8 mouse cellular contexts compared by ENCODE assay signal in the genomic region with DNA sequence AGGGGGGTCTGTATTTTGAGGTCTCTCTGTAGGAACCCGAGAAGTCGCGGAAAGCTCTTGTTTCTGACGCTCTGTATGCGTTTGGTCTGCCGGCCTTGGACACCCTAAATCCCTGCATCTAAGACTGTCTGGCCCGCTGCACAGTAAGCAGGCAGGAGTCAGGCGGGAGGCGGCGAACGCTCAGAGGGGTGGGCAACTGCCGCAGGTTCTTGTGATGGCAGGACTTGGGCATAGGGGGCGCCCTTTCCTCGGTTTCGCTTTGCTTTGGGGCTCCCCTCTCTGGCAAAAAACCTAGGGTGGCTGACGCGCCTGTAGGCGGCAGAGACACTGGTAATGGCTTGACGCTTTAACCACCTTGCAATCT. TPM values are rescaled to one million over a fixed set of nuclear protein-coding genes. Genes with fewer than 3 reads are reported as not detected.
DNase-seq lines count a peak whose midpoint lies in the region; ATAC-seq lines count a peak whose summit lies in the region.

No protein-coding gene starts in this region.

- H3K4me1 ChIP-seq in hindbrain, embryonic 13.5 days (replicated peaks) = no peaks in the 10 kb centered on the region
- H3K4me1 ChIP-seq in lung, embryonic 16.5 days (replicated peaks; ENCODE audit: control insufficient read depth, insufficient read depth, low read length) = peaks cover 5% of the 10 kb centered on the region; the same call in 1 of the 2 replicates

- ATAC-seq in hindbrain, embryonic 13.5 days (ENCODE audit: low FRiP score) = peak; percentile 76
- ATAC-seq in lung, embryonic 16.5 days (ENCODE audit: low read depth) = peak; percentile 53

- DNase-seq in T-cell, adult 2 months (ENCODE audit: low spot score) = peak; percentile 1
- peak; percentile 89 to 93 for DNase-seq in cerebellum, postnatal 25 days
- peak; percentile 78 for DNase-seq in gastrocnemius, adult 18-20 months (ENCODE audit: low spot score)
- peak; percentile 62 to 85 for DNase-seq in layer of hippocampus, postnatal 25 days (ENCODE audit: extremely low spot score in 1 of 2, low spot score in 1 of 2)
- DNase-seq in ovary, postnatal 36 days (ENCODE audit: low spot score) = peak; percentile 82
- DNase-seq in urinary bladder, postnatal 10 days (ENCODE audit: low spot score) = peak; percentile 23

- H3K4me2 ChIP-seq in hindbrain, embryonic 13.5 days = peak overlapping the region; percentile 71
- peak overlapping the region; percentile 58 for H3K4me2 ChIP-seq in lung, embryonic 16.5 days (ENCODE audit: low read depth, low read length)

- 18% methylated on average over 9 of the region's 19 CpGs for WGBS in hindbrain, embryonic 13.5 days
- WGBS in lung, embryonic 16.5 days = 12% methylated on average over 11 of the region's 19 CpGs

- peak overlapping the region; percentile 76 for H3K9ac ChIP-seq in hindbrain, embryonic 13.5 days
- peak overlapping the region; percentile 69 for H3K9ac ChIP-seq in lung, embryonic 16.5 days (ENCODE audit: low read length)

- peak overlapping the region; percentile 55 for H3K4me3 ChIP-seq in hindbrain, embryonic 13.5 days
- H3K4me3 ChIP-seq in lung, embryonic 16.5 days (ENCODE audit: low read length) = peak overlapping the region; percentile 57

- no peaks in the 10 kb centered on the region for H3K36me3 ChIP-seq in hindbrain, embryonic 13.5 days
- no peaks in the 10 kb centered on the region for H3K36me3 ChIP-seq in lung, embryonic 16.5 days (ENCODE audit: control insufficient read depth, insufficient read depth, low read length)

- H3K27me3 ChIP-seq in hindbrain, embryonic 13.5 days = peaks cover 7% of the 10 kb centered on the region; the same call in 1 of the 2 replicates
- no peaks in the 10 kb centered on the region for H3K27me3 ChIP-seq in lung, embryonic 16.5 days (ENCODE audit: control insufficient read depth, insufficient read depth, low read depth, low read length)

- peak overlapping the region; percentile 84 for H3K27ac ChIP-seq in hindbrain, embryonic 13.5 days
- peak overlapping the region; percentile 42 for H3K27ac ChIP-seq in lung, embryonic 16.5 days (ENCODE audit: low read length)

- H3K9me3 ChIP-seq in hindbrain, embryonic 13.5 days = no peaks in the 10 kb centered on the region
- no peaks in the 10 kb centered on the region for H3K9me3 ChIP-seq in lung, embryonic 16.5 days (ENCODE audit: control insufficient read depth, low read length)

RNA-seq across cellular contexts. Expression of a gene that starts 2.0 kb away (rescaled TPM):
- 1 to 10 TPM; 1.8 to 2.2 TPM for total RNA-seq in gastrocnemius, adult 18-20 months (2021)
- polyA plus RNA-seq in hindbrain, embryonic 13.5 days (2015; fragmentation: Nextera tagmentation; extraction: Ambion mirVana) = 4.7 and 4.9 TPM in 2 replicates
- 10 to 100 TPM; 24.5 to 26.4 TPM for total RNA-seq in layer of hippocampus, postnatal 25 days (2021)
- polyA plus RNA-seq in lung, embryonic 16.5 days (2015; fragmentation: Nextera tagmentation; extraction: Ambion mirVana) = 2.9 and 4.4 TPM in 2 replicates

Comparison
In these comparisons a context has a peak if more than half of its experiments do, and no peak if none do; other contexts are left out.
1. Peak in every context shown above with its lines: DNase-seq, ATAC-seq, H3K4me3 ChIP-seq and H3K27ac ChIP-seq.
2. DNase-seq: peak in every context shown above with its lines; median percentile 91 in cerebellum, postnatal 25 days; 82 in ovary, postnatal 36 days; 78 in gastrocnemius, adult 18-20 months; 74 in layer of hippocampus, postnatal 25 days; 23 in urinary bladder, postnatal 10 days; 1 in T-cell, adult 2 months.
3. RNA of a gene that starts 2.0 kb away (total RNA-seq): 24.5 to 26.4 TPM in layer of hippocampus, postnatal 25 days; 1.8 to 2.2 TPM in gastrocnemius, adult 18-20 months; every median in the first group is over 4 times any median in the second.